In genomic region chr4:124580695-124581094, GRCm38 (mm10) we compare ENCODE assay signal across 40 mouse cellular contexts. TPM values are rescaled to one million over a fixed set of nuclear protein-coding genes. Genes with fewer than 3 reads are reported as not detected.
"Had no signal": no experiment of that assay in that cellular context is flagged by ENCODE, and none has a peak within 500 bp of the region (broad histone marks: within the 10 kb centered on the region; RNA-seq: fewer than 3 reads in every experiment).

No protein-coding gene starts in this region.

- H3K27ac ChIP-seq: left cerebral cortex, adult 2 months; limb, embryonic 10.5 days; limb, embryonic 12.5 days; limb, embryonic 13.5 days; limb, embryonic 15.5 days; liver, embryonic 12.5 days; liver, embryonic 13.5 days; liver, embryonic 14.5 days; liver, embryonic 15.5 days; lung, embryonic 15.5 days; macrophage; midbrain, embryonic 10.5 days; midbrain, embryonic 12.5 days; midbrain, embryonic 13.5 days; midbrain, embryonic 15.5 days; neural tube, embryonic 12.5 days had no signal

- H3K4me3 ChIP-seq: left cerebral cortex, adult 2 months; limb, embryonic 10.5 days; limb, embryonic 12.5 days; limb, embryonic 13.5 days; limb, embryonic 15.5 days; liver, embryonic 12.5 days; liver, embryonic 13.5 days; liver, embryonic 15.5 days; lung, embryonic 15.5 days; megakaryocyte, embryonic 14.5 days; midbrain, embryonic 10.5 days; midbrain, embryonic 12.5 days; midbrain, embryonic 13.5 days; midbrain, embryonic 15.5 days; myocyte; neural tube, embryonic 12.5 days had no signal

- H3K4me2 ChIP-seq: limb, embryonic 12.5 days; limb, embryonic 13.5 days; limb, embryonic 15.5 days; liver, embryonic 11.5 days; liver, embryonic 12.5 days; liver, embryonic 13.5 days; liver, embryonic 15.5 days; lung, embryonic 14.5 days; lung, embryonic 15.5 days; midbrain, embryonic 11.5 days; midbrain, embryonic 12.5 days; midbrain, embryonic 13.5 days; midbrain, embryonic 15.5 days; neural tube, embryonic 12.5 days had no signal

- H3K9me3 ChIP-seq: limb, embryonic 10.5 days; limb, embryonic 12.5 days; limb, embryonic 13.5 days; limb, embryonic 15.5 days; liver, embryonic 12.5 days; liver, embryonic 13.5 days; liver, embryonic 15.5 days; lung, embryonic 15.5 days; midbrain, embryonic 10.5 days; midbrain, embryonic 13.5 days; midbrain, embryonic 15.5 days; neural tube, embryonic 12.5 days had no signal

- ATAC-seq: liver, embryonic 12.5 days; liver, postnatal 0 days; lung, postnatal 0 days; midbrain, embryonic 13.5 days; midbrain, embryonic 15.5 days had no signal

- H3K9ac ChIP-seq: limb, embryonic 12.5 days; limb, embryonic 13.5 days; limb, embryonic 15.5 days; liver, embryonic 12.5 days; liver, embryonic 13.5 days; liver, embryonic 14.5 days; liver, embryonic 15.5 days; liver, postnatal 0 days; lung, embryonic 14.5 days; lung, embryonic 15.5 days; midbrain, embryonic 12.5 days; midbrain, embryonic 13.5 days; midbrain, embryonic 15.5 days; neural tube, embryonic 12.5 days had no signal

- DNase-seq: left cerebral cortex, postnatal 4 days; liver; liver, embryonic 13.5 days; liver, postnatal 0 days; lung, adult 18-20 months; lung, adult 2 months; lung, embryonic 14.5 days; lung, postnatal 10 days; lung, postnatal 14 days; lung, postnatal 36 days; lung, postnatal 4 days had no signal

- H3K36me3 ChIP-seq: limb, embryonic 10.5 days; limb, embryonic 12.5 days; limb, embryonic 13.5 days; limb, embryonic 15.5 days; liver, embryonic 12.5 days; liver, embryonic 13.5 days; liver, embryonic 15.5 days; lung, embryonic 15.5 days; midbrain, embryonic 10.5 days; midbrain, embryonic 12.5 days; midbrain, embryonic 13.5 days; midbrain, embryonic 15.5 days; neural tube, embryonic 12.5 days had no signal

- H3K4me1 ChIP-seq: liver, embryonic 12.5 days; liver, embryonic 13.5 days; liver, embryonic 15.5 days; lung, embryonic 15.5 days; megakaryocyte, embryonic 14.5 days had no signal

RNA-seq across cellular contexts. Expression of gene 3100002H09Rik, which starts 29.9 kb away (rescaled TPM):
- total RNA-seq: liver, adult 2 months; megakaryocyte, adult 5-6 weeks; megakaryocyte-erythroid progenitor cell, adult 5-6 weeks; midbrain, postnatal 0 days; monocyte, adult 5-6 weeks had no signal
- polyA plus RNA-seq: limb, embryonic 10.5 days; limb, embryonic 11.5 days; limb, embryonic 12.5 days; limb, embryonic 14.5 days; limb, embryonic 15.5 days; liver, adult 2 months; liver, embryonic 11.5 days; liver, embryonic 12.5 days; liver, embryonic 13.5 days; liver, embryonic 14.5 days; liver, embryonic 15.5 days; liver, embryonic 16.5 days; liver, postnatal 0 days; lung, adult 2 months; lung, embryonic 14.5 days; lung, embryonic 15.5 days; lung, embryonic 16.5 days; lung, postnatal 0 days; myocyte had no signal
